In the genomic region with DNA sequence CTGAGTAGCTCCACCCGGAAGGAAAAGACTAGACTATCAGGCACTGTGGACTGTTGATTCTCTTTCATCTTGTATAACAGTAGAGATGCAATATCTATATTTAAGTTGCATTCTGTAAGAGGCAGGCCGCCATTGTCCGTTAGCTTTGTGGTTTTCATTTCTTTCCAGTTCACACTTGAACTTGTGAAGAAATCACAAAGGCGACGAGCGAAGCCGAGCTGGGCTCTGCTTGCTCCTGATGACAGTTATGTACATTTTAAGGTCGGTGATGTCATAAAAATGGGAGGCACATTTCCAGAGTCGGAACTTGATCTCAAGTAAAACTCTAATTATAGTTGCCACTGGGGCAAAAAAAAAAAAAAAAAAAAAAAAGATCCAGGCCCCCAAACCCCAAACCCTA, we compare ENCODE assay signal across 17 mouse cellular contexts.
"Had no signal": no experiment of that assay in that cellular context is flagged by ENCODE, and none has a peak within 500 bp of the region (broad histone marks: within the 10 kb centered on the region; RNA-seq: fewer than 3 reads in every experiment).

No protein-coding gene starts in this region.

- H3K27ac ChIP-seq: kidney, embryonic 15.5 days; left cerebral cortex, adult 2 months; liver, embryonic 15.5 days; lung, embryonic 15.5 days; midbrain, embryonic 10.5 days; stomach, postnatal 0 days had no signal

- H3K4me1 ChIP-seq: kidney, embryonic 15.5 days; liver, embryonic 15.5 days; lung, embryonic 15.5 days had no signal

- H3K4me3 ChIP-seq: kidney, embryonic 15.5 days; left cerebral cortex, adult 2 months; liver, embryonic 15.5 days; lung, embryonic 15.5 days; megakaryocyte, embryonic 14.5 days; midbrain, embryonic 10.5 days had no signal

- H3K36me3 ChIP-seq: kidney, embryonic 15.5 days; liver, embryonic 15.5 days; lung, embryonic 15.5 days; midbrain, embryonic 10.5 days had no signal

- H3K9me3 ChIP-seq: kidney, embryonic 15.5 days; liver, embryonic 15.5 days; lung, embryonic 15.5 days; megakaryocyte, embryonic 14.5 days; midbrain, embryonic 10.5 days had no signal

- H3K27me3 ChIP-seq: liver, embryonic 15.5 days; lung, embryonic 15.5 days; megakaryocyte, embryonic 14.5 days had no signal

- DNase-seq: kidney, adult 11 months; kidney, adult 8-10 months; kidney, postnatal 10 days; kidney, postnatal 36 days; layer of hippocampus, postnatal 36 days; lung, adult 18-20 months; lung, postnatal 10 days; lung, postnatal 36 days; midbrain, embryonic 14.5 days; right cerebral cortex, postnatal 4 days had no signal
